Mouse (Mus musculus): ENCODE data around the gene 1700030J22Rik. TPM values are rescaled to one million over a fixed set of nuclear protein-coding genes. Genes with fewer than 3 reads are reported as not detected.

Gene 1700030J22Rik
- polyA plus RNA-seq, 1 experiment from 2014 or later: 1.8 TPM

- WGBS: 62% methylated on average over 4 of the region's 4 CpGs
- ATAC-seq (ENCODE audit: insufficient read depth) (no peak), DNase-seq (no peak)
- no peak for TF ChIP-seq CTCF (IDR thresholded peaks at IDR 0.05; ENCODE audit: low read depth)
- H3K36me3 ChIP-seq (ENCODE audit: insufficient read depth): no peaks in the 10 kb centered on the region
- H3K9me3 ChIP-seq (ENCODE audit: low read depth, low read length): no peaks in the 10 kb centered on the region
- H3K4me1 ChIP-seq (ENCODE audit: insufficient read depth): no peaks in the 10 kb centered on the region
- H3K27ac ChIP-seq (ENCODE audit: low read depth): no peak overlapping the region
- H3K4me3 ChIP-seq (ENCODE audit: low read depth, low read length): no peak overlapping the region
- H3K4me2 ChIP-seq: no peak overlapping the region
- H3K27me3 ChIP-seq (ENCODE audit: insufficient read depth, low read length): no peaks in the 10 kb centered on the region
- H3K9ac ChIP-seq: no peak overlapping the region
These were observed 36.9 kb upstream of the 1700030J22Rik start for GRCm38 (mm10) chr8:117015670-117016069.

- no peak overlapping the region for H3K9ac ChIP-seq
- no peak overlapping the region for H3K4me3 ChIP-seq (ENCODE audit: low read depth, low read length)
- ATAC-seq (ENCODE audit: insufficient read depth) (no peak), DNase-seq (no peak)
- H3K27me3 ChIP-seq (ENCODE audit: insufficient read depth, low read length): no peaks in the 10 kb centered on the region
- 78% methylated on average over 9 of the region's 9 CpGs for WGBS
- H3K4me2 ChIP-seq: no peak overlapping the region
- no peaks in the 10 kb centered on the region for H3K4me1 ChIP-seq (ENCODE audit: insufficient read depth)
- no peaks in the 10 kb centered on the region for H3K36me3 ChIP-seq (ENCODE audit: insufficient read depth)
- TF ChIP-seq CTCF (IDR thresholded peaks at IDR 0.05; ENCODE audit: low read depth): no peak
- no peak overlapping the region for H3K27ac ChIP-seq (ENCODE audit: low read depth)
- no peaks in the 10 kb centered on the region for H3K9me3 ChIP-seq (ENCODE audit: low read depth, low read length)
These were observed 32.6 kb upstream of the 1700030J22Rik start for GRCm38 (mm10) chr8:117011366-117011765.

DNA sequence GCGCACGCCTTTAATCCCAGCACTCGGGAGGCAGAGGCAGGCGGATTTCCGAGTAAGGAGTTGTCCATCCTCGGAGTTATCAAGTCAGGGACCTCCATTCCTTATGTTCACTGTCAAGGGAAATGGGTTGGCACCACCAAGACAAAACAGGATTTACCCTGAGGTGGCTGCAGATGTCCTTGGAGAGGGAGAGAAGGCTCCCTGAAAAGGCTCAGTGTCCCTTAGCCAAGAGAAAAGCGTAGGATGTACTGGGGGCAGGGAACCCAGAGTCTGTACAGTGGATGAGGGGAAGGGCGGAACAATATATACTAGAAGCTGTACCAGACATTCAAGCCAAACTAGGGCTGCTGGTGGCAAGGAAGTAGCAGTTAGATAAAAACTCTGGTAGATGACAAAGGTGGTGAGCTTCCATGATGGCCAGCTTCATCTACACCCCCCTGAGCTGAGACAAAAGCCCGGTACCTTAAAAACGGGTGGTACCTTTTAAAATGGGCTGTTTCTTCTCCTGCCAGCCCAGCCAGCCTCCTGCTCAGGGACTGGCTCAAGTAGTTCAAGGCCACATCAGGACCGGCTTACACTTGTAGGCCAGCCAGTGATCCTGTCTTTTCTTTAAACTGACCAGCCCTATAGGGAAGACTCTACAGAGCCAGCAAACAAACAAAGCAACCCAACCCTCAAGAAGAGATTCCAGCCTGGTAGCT lies 15.4 kb upstream of the 1700030J22Rik start:
- no peak overlapping the region for H3K27ac ChIP-seq (ENCODE audit: low read depth)
- 59% methylated on average over 11 of the region's 11 CpGs for WGBS
- TF ChIP-seq CTCF (IDR thresholded peaks at IDR 0.05; ENCODE audit: low read depth): no peak

DNA sequence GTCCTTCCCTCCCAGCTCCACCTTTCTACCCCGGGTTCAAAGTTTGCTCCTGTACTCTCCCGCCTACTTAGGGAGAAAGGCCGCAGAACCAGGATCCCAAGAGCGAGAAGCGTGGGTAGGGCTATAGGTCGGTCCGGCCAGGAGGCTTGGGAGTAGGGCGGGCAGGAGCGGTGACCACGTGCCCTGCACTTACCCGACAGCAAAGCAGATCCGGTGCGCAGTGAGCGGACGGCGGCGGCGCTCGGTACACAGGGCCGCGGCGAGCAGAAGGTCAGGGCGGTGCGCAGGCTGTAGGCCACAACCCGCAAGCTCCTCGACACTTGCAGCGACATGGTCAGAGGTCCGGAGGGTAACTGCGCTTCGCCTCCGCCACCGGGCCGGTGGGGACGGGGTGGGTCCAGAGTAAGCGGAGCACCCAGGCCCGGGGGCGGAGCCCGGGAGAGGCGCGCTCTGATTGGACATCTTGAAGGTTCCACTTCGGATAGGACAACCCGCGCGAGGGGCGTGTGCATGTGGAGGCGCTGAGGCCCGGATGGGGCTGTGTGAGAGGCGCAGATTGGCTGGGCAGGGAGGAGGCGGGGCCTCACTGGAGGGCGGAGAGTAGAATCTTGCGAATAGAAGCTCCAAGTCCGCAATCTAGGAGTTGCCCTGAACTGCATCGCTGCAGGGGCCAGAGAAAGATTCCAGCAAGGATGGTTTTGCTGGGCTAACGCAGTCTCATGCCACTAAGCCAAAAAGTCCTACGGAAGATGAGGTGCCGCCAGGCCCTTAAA lies 14.5 kb upstream of the 1700030J22Rik start, which contains the start of gene Gcsh:
Gene Gcsh, minus strand, starts transcription at position 443 of the 773 bp plus-strand sequence.
- WGBS: under 1% methylated on average over 56 of the region's 56 CpGs
- DNase-seq (peak; percentile 99), ATAC-seq (ENCODE audit: insufficient read depth) (peak; percentile 100)
- H3K27me3 ChIP-seq (ENCODE audit: insufficient read depth, low read length): no peaks in the 10 kb centered on the region
- peak within 1 kb of the TSS; percentile 97 for H3K4me2 ChIP-seq
- H3K4me1 ChIP-seq (ENCODE audit: insufficient read depth): no peaks in the 10 kb centered on the region
- peak within 1 kb of the TSS; percentile 42; the same call in 1 of the 2 replicates for H3K27ac ChIP-seq (ENCODE audit: low read depth)
- no peak for TF ChIP-seq CTCF (IDR thresholded peaks at IDR 0.05; ENCODE audit: low read depth)
- no peaks in the 10 kb centered on the region; the same call in 1 of the 2 replicates for H3K36me3 ChIP-seq (ENCODE audit: insufficient read depth)
- H3K9me3 ChIP-seq (ENCODE audit: low read depth, low read length): no peaks in the 10 kb centered on the region
- peak within 1 kb of the TSS; percentile 65 for H3K9ac ChIP-seq
- H3K4me3 ChIP-seq (ENCODE audit: low read depth, low read length): peak within 1 kb of the TSS; percentile 65

More for the DNA sequence above, 15.4 kb upstream of the 1700030J22Rik start:
- DNase-seq (no peak), ATAC-seq (ENCODE audit: insufficient read depth) (no peak)
- Histone ChIP-seq H3K9me3 (ENCODE audit: low read depth, low read length) (no peaks in the 10 kb centered on the region), H3K9ac (peak overlapping the region; percentile 29; the same call in 1 of the 2 replicates), H3K27me3 (ENCODE audit: insufficient read depth, low read length) (no peaks in the 10 kb centered on the region), H3K4me2 (peak overlapping the region; percentile 97), H3K4me3 (ENCODE audit: low read depth, low read length) (peak overlapping the region; percentile 65), H3K4me1 (ENCODE audit: insufficient read depth) (no peaks in the 10 kb centered on the region), H3K36me3 (ENCODE audit: insufficient read depth) (no peaks in the 10 kb centered on the region; the same call in 1 of the 2 replicates)

DNA sequence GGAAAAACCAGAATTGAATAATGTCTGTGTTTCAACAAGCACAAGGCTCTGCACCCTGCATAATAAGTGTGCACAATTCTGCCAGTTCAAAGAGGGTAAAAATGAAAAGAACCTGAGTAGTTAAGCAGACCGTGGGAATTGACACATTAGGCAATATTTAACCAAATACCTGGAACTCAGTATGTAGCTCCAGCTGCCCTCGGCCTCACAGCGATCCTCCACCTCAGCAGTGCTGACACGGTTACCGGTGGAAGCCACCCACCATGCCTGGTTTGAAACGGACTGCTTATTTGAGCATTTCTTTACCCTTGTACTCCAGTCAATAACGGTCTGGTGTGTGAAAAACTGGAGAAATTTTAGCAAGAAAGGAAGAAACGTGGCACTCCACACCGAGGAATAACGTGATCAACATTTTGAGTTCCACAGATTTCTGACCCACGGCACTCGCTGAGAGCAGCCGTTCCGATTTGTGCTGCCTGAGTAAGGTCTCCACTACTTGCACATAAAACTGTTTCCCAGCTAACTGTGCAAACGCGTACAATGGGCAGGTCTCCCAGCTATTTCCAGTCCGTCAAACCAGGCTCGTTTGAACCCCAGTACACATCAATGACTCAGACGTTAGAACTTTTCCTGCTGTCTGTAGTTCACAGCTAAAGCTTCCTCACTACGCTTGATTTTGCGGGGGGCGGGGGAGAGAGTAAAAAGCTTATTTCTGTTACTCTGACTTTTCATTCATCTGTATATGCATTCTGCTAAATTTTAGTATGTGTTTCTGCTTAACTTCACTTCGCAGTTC lies 13.6 kb upstream of the 1700030J22Rik start:
- Histone ChIP-seq H3K4me3 (ENCODE audit: low read depth, low read length) (peak overlapping the region; percentile 65), H3K4me1 (ENCODE audit: insufficient read depth) (no peaks in the 10 kb centered on the region), H3K27ac (ENCODE audit: low read depth) (0 out of 2 replicates have a peak overlapping the region, but pooled peaks have one; percentile 42), H3K4me2 (peak overlapping the region; percentile 97), H3K27me3 (ENCODE audit: insufficient read depth, low read length) (no peaks in the 10 kb centered on the region), H3K9me3 (ENCODE audit: low read depth, low read length) (no peaks in the 10 kb centered on the region), H3K9ac (peak overlapping the region; percentile 65), H3K36me3 (ENCODE audit: insufficient read depth) (no peaks in the 10 kb centered on the region; the same call in 1 of the 2 replicates)
- DNase-seq (peak; percentile 45), ATAC-seq (ENCODE audit: insufficient read depth) (no peak)
- TF ChIP-seq CTCF (IDR thresholded peaks at IDR 0.05; ENCODE audit: low read depth): no peak
- 7% methylated on average over 23 of the region's 23 CpGs for WGBS

DNA sequence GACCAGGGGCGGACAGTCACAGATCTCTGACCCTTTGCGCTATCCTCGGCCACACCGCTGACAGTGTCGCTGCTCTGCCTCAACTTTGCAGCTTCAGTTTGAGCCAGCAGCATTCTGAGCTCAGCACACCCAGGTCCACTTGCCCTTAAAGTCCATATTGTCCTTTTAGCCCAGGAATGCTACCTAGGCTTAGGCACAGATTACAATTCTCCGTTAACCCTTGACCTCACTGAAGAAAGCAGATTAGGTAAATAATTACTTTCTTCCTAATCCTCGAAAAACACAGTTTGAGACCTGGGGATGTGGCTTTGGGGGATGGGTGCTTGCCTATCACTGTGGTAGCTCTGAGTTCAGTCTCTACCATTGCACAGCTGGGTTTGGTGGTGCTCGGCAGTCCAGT lies 12.5 kb upstream of the 1700030J22Rik start:
- Histone ChIP-seq H3K27me3 (ENCODE audit: insufficient read depth, low read length) (no peaks in the 10 kb centered on the region), H3K9me3 (ENCODE audit: low read depth, low read length) (no peaks in the 10 kb centered on the region), H3K4me2 (no peak overlapping the region), H3K27ac (ENCODE audit: low read depth) (no peak overlapping the region), H3K9ac (no peak overlapping the region), H3K4me1 (ENCODE audit: insufficient read depth) (no peaks in the 10 kb centered on the region), H3K36me3 (ENCODE audit: insufficient read depth) (peaks cover 10% of the 10 kb centered on the region), H3K4me3 (ENCODE audit: low read depth, low read length) (no peak overlapping the region)
- DNase-seq (no peak), ATAC-seq (ENCODE audit: insufficient read depth) (no peak)
- WGBS: 83% methylated on average over 8 of the region's 8 CpGs
- TF ChIP-seq CTCF (IDR thresholded peaks at IDR 0.05; ENCODE audit: low read depth): no peak
